Mouse (Mus musculus): ENCODE data around the gene Galntl6. TPM values are rescaled to one million over a fixed set of nuclear protein-coding genes. Genes with fewer than 3 reads are reported as not detected.

Gene Galntl6
- polyA plus RNA-seq, 1 experiment from 2014 or later, result not detected

DNA sequence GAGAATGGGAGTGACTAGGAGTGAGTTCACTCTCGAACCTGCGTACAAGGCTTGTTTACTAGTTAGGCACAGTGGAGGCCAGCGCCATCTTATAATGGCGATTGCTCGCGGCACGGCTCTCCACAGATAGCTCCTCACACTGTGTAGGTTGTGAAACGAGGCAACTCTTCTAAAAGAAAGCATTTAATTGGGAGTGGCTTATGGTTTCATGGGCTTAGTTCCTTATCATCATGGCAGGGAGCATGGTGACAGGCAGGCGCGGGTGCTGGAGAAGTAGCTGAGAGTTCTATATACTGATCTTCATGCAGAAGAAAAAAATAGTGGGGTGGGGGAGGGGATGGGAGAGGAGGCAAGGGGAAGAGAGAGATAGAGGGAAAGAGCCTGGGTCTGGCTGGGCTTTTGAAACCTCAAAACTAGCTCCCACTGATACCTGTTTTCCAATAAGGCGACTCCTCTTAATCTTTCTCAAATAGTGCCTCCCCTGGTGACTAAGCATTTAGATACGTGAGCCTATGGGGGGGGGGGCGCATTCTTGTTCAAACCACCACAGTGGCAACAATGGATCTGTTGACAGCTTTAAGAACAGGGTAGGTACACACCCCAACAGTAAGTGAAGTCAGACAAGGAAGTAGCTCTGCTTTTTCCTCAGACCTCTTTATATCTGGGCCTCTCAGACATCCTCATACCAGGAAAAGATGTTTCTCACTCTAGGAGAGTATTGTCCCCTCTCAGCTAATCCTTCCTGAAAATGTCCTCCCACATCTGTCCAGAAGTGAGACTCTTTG lies 1187.4 kb downstream of the Galntl6 start:
- H3K27ac ChIP-seq (ENCODE audit: low read length), result no peak overlapping the region
- 70% methylated on average over 13 of the region's 13 CpGs for WGBS (ENCODE audit: insufficient replicate concordance)
- H3K4me2 ChIP-seq (ENCODE audit: low read depth, low read length), result no peak overlapping the region
- no peaks in the 10 kb centered on the region for H3K4me1 ChIP-seq (ENCODE audit: control insufficient read depth, low read depth, low read length)
- H3K4me3 ChIP-seq (ENCODE audit: low read depth, low read length), result no peak overlapping the region
- H3K9ac ChIP-seq (ENCODE audit: low read depth, low read length), result no peak overlapping the region
- H3K36me3 ChIP-seq (ENCODE audit: control insufficient read depth, insufficient read depth), result no peaks in the 10 kb centered on the region
- no peaks in the 10 kb centered on the region for H3K9me3 ChIP-seq (replicated peaks; ENCODE audit: control insufficient read depth, low read length)
- H3K27me3 ChIP-seq (ENCODE audit: control insufficient read depth, insufficient read depth, low read depth, low read length), result no peaks in the 10 kb centered on the region
- no peak for ATAC-seq (ENCODE audit: low read depth)

Other genes with a start within 250 kb of the Galntl6 start
- not detected in 2 replicates for gene BC030500, start 885 bp downstream of the Galntl6 start, polyA plus RNA-seq (2015; fragmentation: Nextera tagmentation; extraction: Ambion mirVana)

Data from liver, embryonic 16.5 days (tissue).